Mouse (Mus musculus) limb, embryonic 14.5 days (tissue): ENCODE measurements at regions not wholly inside any gene's neighbourhood (a gene's known extent, or its start where the extent isn't known, plus 50 kb on each side); places are given as distances from the start of the nearest gene placed in this dataset.

Source experiments
- ATAC-seq: fragments of 200-750 bp; cut with Nextera tagmentation; 2 replicates; pipeline ENCODE4 v1.8.0; 2017; ENCODE audit warnings: low read depth, moderate number of reproducible peaks, moderate TSS enrichment; ENCODE audit not compliant: low FRiP score
- DNase-seq: peaks from one replicate; pipeline ENCODE4 v3.0.0-alpha.2; 2015; ENCODE audit warnings: low spot score
- H3K27ac ChIP-seq: fragments of 300-500 bp; sonication (generic); replicated peaks from 2 replicates; pipeline ENCODE4 v1.5.1; 2014; ENCODE audit warnings: low read depth, mild to moderate bottlenecking, low read length, moderate library complexity, mixed read lengths
- H3K27me3 ChIP-seq: fragments of 300-500 bp; sonication (generic); 2 replicates; pipeline ENCODE4 v1.6.1; 2014; ENCODE audit warnings: low read length, mixed read lengths; ENCODE audit not compliant: control insufficient read depth, insufficient read depth
- H3K36me3 ChIP-seq: fragments of 300-500 bp; sonication (generic); 2 replicates; pipeline ENCODE4 v1.6.1; 2014; ENCODE audit warnings: mild to moderate bottlenecking, low read length, moderate library complexity, mixed read lengths; ENCODE audit not compliant: control insufficient read depth, insufficient read depth
- H3K4me1 ChIP-seq: fragments of 300-500 bp; sonication (generic); 2 replicates; pipeline ENCODE4 v1.6.1; 2014; ENCODE audit warnings: antibody characterized with exemption, low read length, mixed read lengths; ENCODE audit not compliant: control insufficient read depth, insufficient read depth
- H3K4me2 ChIP-seq: fragments of 300-500 bp; sonication (generic); replicated peaks from 2 replicates; pipeline ENCODE4 v1.6.1; 2014; ENCODE audit warnings: low read depth, mild to moderate bottlenecking, low read length, moderate library complexity; ENCODE audit not compliant: severe bottlenecking
- H3K4me3 ChIP-seq: fragments of 300-500 bp; sonication (generic); replicated peaks from 2 replicates; pipeline ENCODE4 v1.5.1; 2014; ENCODE audit warnings: low read length
- H3K9ac ChIP-seq: fragments of 300-500 bp; sonication (generic); 2 replicates; pipeline ENCODE4 v1.6.1; 2014; ENCODE audit warnings: mild to moderate bottlenecking, low read depth, low read length, moderate library complexity; ENCODE audit not compliant: severe bottlenecking
- H3K9me3 ChIP-seq: fragments of 300-500 bp; sonication (generic); 2 replicates; pipeline ENCODE4 v1.6.1; 2016; ENCODE audit warnings: low read length; ENCODE audit not compliant: control insufficient read depth
- POLR2A ChIP-seq: fragments of 200-500 bp; IDR thresholded peaks from 2 replicates; pipeline ENCODE4 v1.8.0; 2012; ENCODE audit warnings: inconsistent platforms, mild to moderate bottlenecking, moderate library complexity, borderline replicate concordance; ENCODE audit not compliant: insufficient read depth, insufficient read length; ENCODE audit errors: extremely low read depth
- WGBS: fragments of 180-500 bp; shearing (Covaris S2); extraction: QIAGEN DNeasy Blood & Tissue Kit; methylation state at CpG from one replicate; pipeline ENCODE4 v1.1.7; 2014; 5-methylcytosine and 5-hydroxymethylcytosine counted together

DNA sequence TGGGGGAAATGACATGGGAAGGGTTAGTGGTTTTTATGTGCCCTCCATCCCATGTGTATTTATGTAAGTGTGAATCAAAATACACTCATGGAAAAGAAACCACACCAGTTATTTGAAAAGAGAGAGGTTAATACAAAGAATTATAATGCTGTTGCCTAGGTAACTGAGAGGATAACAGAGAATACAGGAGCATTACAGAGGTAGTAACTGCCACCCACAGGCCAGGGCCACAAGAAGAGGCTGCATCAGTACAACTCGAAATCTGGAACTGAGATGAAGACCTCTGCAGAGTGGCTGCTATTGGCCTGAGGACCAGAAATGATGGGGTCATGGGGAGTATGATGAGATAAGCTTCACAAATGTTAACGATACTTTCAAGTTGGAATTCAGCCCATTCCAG lies 243.4 kb upstream of the Ldb2 start:
- ATAC-seq (no peak), DNase-seq (no peak)
- no peaks in the 10 kb centered on the region for H3K4me1 ChIP-seq
- no peaks in the 10 kb centered on the region for H3K9me3 ChIP-seq
- H3K27ac ChIP-seq: no peak overlapping the region
- WGBS: 76% methylated on average over 2 of the region's 2 CpGs
- H3K36me3 ChIP-seq: no peaks in the 10 kb centered on the region
- no peak overlapping the region for H3K9ac ChIP-seq
- H3K27me3 ChIP-seq: no peaks in the 10 kb centered on the region
- no peak overlapping the region for H3K4me2 ChIP-seq
- no peak overlapping the region for H3K4me3 ChIP-seq
- TF ChIP-seq POLR2A: no peak

DNA sequence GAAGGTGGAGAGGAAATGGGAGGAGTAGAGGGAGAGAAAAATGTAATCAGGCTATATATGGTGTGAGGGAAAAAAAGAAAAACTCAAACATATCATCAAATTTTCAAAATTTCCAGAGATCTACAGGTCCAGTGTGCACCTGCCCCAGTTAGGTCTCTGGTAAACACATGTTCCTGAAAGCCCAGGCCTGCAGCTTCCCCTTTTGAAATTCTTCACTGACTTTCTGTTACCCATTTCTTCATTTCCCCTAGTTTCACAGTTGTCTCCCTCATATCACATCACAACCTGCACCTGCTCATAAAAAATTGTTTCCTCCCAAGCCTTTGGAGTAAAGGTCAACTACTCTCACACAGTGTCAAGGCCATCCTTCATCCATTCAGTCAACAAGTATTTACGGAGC lies 236.9 kb upstream of the Ldb2 start:
- Histone ChIP-seq H3K27ac (no peak overlapping the region), H3K4me1 (no peaks in the 10 kb centered on the region), H3K36me3 (no peaks in the 10 kb centered on the region), H3K9me3 (no peaks in the 10 kb centered on the region), H3K9ac (no peak overlapping the region), H3K4me3 (no peak overlapping the region), H3K27me3 (no peaks in the 10 kb centered on the region), H3K4me2 (no peak overlapping the region)
- ATAC-seq (no peak), DNase-seq (no peak)
- 75% methylated on average over 1 of the region's 1 CpGs for WGBS
- TF ChIP-seq POLR2A: no peak

DNA sequence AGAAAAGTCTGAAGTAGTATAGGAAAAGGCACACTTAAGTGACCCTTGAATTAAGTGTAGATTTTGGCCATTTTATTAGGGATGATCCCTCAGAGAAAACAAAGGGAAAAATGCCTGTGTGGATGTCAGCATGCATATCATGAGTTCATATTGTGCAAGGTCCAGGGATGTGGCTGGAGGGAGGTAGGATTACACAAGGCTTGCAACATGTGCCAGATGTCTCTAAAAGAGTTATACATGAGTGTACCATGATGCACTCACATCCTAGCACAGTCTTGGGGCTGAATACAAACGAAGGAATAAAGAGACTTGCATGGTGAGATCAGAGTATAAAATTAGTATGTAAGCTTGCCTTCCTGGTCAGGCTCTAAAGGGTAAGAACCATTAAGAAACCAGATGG lies 233.7 kb upstream of the Ldb2 start:
- no peak for TF ChIP-seq POLR2A

DNA sequence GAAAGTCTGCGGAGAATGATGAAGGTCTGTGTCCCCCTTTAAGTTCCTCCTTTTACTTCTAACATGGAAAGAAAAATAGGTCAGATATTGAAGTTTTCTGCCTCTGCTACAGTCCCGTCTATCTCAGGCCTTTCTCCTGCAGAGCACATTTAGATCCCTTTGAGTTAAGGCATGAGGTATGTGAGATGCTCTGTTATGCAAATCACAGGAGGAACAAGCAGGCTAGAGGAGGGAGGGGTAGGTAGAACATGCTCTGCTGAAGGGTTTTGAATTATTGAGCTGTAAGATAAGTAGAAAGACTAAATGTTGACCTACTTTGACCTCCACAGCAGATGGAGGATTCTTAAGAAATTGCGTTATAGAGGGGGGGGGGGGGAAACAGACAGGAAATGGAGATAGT lies 228.4 kb upstream of the Ldb2 start:
- 49% methylated on average over 3 of the region's 3 CpGs for WGBS
- no peaks in the 10 kb centered on the region for H3K27me3 ChIP-seq
- ATAC-seq (no peak), DNase-seq (no peak)
- H3K4me2 ChIP-seq: no peak overlapping the region
- H3K27ac ChIP-seq: no peak overlapping the region
- H3K4me3 ChIP-seq: no peak overlapping the region
- no peak for TF ChIP-seq POLR2A
- H3K4me1 ChIP-seq: no peaks in the 10 kb centered on the region
- H3K9ac ChIP-seq: no peak overlapping the region
- H3K36me3 ChIP-seq: no peaks in the 10 kb centered on the region
- H3K9me3 ChIP-seq: no peaks in the 10 kb centered on the region

More for the DNA sequence above, 233.7 kb upstream of the Ldb2 start:
- H3K27ac ChIP-seq: no peak overlapping the region
- no peaks in the 10 kb centered on the region for H3K9me3 ChIP-seq
- DNase-seq: no peak
- no peaks in the 10 kb centered on the region for H3K4me1 ChIP-seq
- ATAC-seq: no peak
- H3K4me2 ChIP-seq: no peak overlapping the region
- 70% methylated on average over 1 of the region's 1 CpGs for WGBS
- no peak overlapping the region for H3K4me3 ChIP-seq
- no peak overlapping the region for H3K9ac ChIP-seq
- H3K36me3 ChIP-seq: no peaks in the 10 kb centered on the region
- H3K27me3 ChIP-seq: no peaks in the 10 kb centered on the region

DNA sequence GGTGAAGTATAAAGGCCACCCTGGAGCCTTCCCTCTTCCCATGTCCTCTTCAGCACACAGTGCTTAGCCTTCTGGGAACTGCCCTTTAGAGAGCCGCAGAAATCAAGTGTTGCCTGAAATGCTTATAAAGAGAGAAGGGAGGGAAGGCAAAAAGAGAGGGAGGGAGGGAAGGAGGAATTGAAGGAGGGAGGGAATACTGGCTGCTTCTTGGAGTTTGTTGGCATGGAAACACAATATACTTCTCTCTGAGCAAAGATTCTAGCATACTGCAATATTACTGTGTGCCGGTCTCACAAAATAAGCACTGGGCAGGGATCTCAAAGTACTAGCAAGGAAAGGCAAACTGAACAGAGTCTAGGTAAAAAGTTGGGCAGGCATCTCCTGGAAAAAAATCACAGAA lies 225.9 kb upstream of the Ldb2 start:
- TF ChIP-seq POLR2A: no peak
- no peak overlapping the region for H3K4me3 ChIP-seq
- DNase-seq: no peak
- H3K9me3 ChIP-seq: no peaks in the 10 kb centered on the region
- no peak overlapping the region for H3K4me2 ChIP-seq
- H3K4me1 ChIP-seq: no peaks in the 10 kb centered on the region
- 90% methylated on average over 2 of the region's 2 CpGs for WGBS
- no peaks in the 10 kb centered on the region for H3K27me3 ChIP-seq
- H3K9ac ChIP-seq: no peak overlapping the region
- no peak overlapping the region for H3K27ac ChIP-seq
- ATAC-seq: no peak
- H3K36me3 ChIP-seq: no peaks in the 10 kb centered on the region

DNA sequence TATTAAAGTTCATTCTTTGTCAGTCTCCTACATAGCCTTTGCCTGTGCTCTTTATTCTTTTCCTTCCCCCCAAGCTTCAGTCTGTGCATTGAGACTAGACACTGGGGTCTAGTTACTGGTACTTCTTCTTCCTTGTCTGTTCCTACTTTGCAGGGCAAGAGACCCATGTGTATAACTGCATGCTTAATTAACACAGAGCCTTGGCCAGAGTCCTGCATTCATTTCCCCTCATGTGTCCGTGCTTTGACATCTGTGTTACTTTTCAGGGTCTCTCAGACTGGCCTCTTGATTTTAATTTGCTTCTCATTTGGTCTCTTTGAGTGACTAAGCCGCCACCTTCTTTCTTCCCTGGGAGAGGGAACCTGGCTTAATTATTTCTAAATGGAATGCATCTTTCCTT lies 208.4 kb upstream of the Ldb2 start:
- H3K27me3 ChIP-seq: no peaks in the 10 kb centered on the region
- H3K36me3 ChIP-seq: no peaks in the 10 kb centered on the region
- ATAC-seq: no peak

More for the DNA sequence above, 208.4 kb upstream of the Ldb2 start:
- Histone ChIP-seq H3K9ac (no peak overlapping the region), H3K9me3 (no peaks in the 10 kb centered on the region), H3K4me1 (no peaks in the 10 kb centered on the region), H3K27ac (no peak overlapping the region), H3K4me2 (no peak overlapping the region), H3K4me3 (no peak overlapping the region)
- no peak for DNase-seq
- 41% methylated on average over 2 of the region's 2 CpGs for WGBS
- no peak for TF ChIP-seq POLR2A
